Mouse (Mus musculus) liver, adult 2 months (tissue): ENCODE data around the gene Stox2. TPM values are rescaled to one million over a fixed set of nuclear protein-coding genes. Genes with fewer than 3 reads are reported as not detected.

Experiments used
- DNase-seq: peaks from one replicate; pipeline ENCODE4 v3.0.0-alpha.2; 2011; ENCODE audit warnings: low read depth, low spot score; ENCODE audit errors: extremely low read depth
- H3K27ac ChIP-seq: fragments of 200-500 bp; replicated peaks from 2 replicates; pipeline ENCODE4 v1.5.1; 2012; ENCODE audit warnings: low read depth, mild to moderate bottlenecking, control low read depth, inconsistent platforms, low read length; ENCODE audit not compliant: insufficient read depth
- H3K27me3 ChIP-seq: fragments of 200-500 bp; 2 replicates; pipeline ENCODE4 v1.6.1; 2012; ENCODE audit warnings: mild to moderate bottlenecking, moderate library complexity, low read length, inconsistent platforms; ENCODE audit not compliant: control insufficient read depth, insufficient read depth
- H3K36me3 ChIP-seq: fragments of 200-500 bp; 2 replicates; pipeline ENCODE4 v1.6.1; 2012; ENCODE audit warnings: low read length, inconsistent platforms; ENCODE audit not compliant: control insufficient read depth, insufficient read depth
- H3K4me1 ChIP-seq: fragments of 200-500 bp; 2 replicates; pipeline ENCODE4 v1.6.1; 2011; ENCODE audit warnings: low read length; ENCODE audit not compliant: control insufficient read depth, insufficient read depth
- H3K4me3 ChIP-seq: fragments of 200-500 bp; 2 replicates; pipeline ENCODE4 v1.5.1; 2011; ENCODE audit warnings: low read depth, mild to moderate bottlenecking, control low read depth, low read length, moderate library complexity; ENCODE audit not compliant: insufficient read depth
- H3K79me2 ChIP-seq: fragments of 200-500 bp; 2 replicates; pipeline ENCODE4 v1.6.1; 2012; ENCODE audit warnings: inconsistent platforms, mild to moderate bottlenecking, low read length, moderate library complexity; ENCODE audit not compliant: control insufficient read depth, insufficient read depth
- H3K9ac ChIP-seq: fragments of 200-500 bp; 2 replicates; pipeline ENCODE4 v1.6.1; 2012; ENCODE audit warnings: low read depth, mild to moderate bottlenecking, control low read depth, inconsistent platforms, low read length
- CTCF ChIP-seq: fragments of 200-500 bp; IDR thresholded peaks from 2 replicates; pipeline ENCODE4 v1.5.1; 2011; ENCODE audit warnings: low read depth, low read length, control low read depth
- POLR2A ChIP-seq: fragments of 200-500 bp; IDR thresholded peaks from 2 replicates; pipeline ENCODE4 v1.6.1; 2011; ENCODE audit warnings: low read length, control low read depth; ENCODE audit not compliant: insufficient read depth; ENCODE audit errors: extremely low read depth
- WGBS: fragments of 180-500 bp; shearing (Covaris S2); methylation state at CpG from one replicate; pipeline ENCODE4 v1.1.7; 2018; 5-methylcytosine and 5-hydroxymethylcytosine counted together
- polyA plus RNA-seq: library from polyadenylated mRNA; depleted of rRNA; stranded (reverse); fragments of >200 nt; gene quantifications from 2 replicates; pipeline ENCODE4 v1.2.3, GENCODE M21; 2012
- total RNA-seq: library from RNA; depleted of rRNA; stranded (reverse); fragments of >200 nt; gene quantifications from 2 replicates; pipeline ENCODE4 v1.2.3, GENCODE M21; 2014

Gene Stox2
- total and polyA plus RNA-seq, 2 experiments = 0.26 to 1.0 TPM

DNA sequence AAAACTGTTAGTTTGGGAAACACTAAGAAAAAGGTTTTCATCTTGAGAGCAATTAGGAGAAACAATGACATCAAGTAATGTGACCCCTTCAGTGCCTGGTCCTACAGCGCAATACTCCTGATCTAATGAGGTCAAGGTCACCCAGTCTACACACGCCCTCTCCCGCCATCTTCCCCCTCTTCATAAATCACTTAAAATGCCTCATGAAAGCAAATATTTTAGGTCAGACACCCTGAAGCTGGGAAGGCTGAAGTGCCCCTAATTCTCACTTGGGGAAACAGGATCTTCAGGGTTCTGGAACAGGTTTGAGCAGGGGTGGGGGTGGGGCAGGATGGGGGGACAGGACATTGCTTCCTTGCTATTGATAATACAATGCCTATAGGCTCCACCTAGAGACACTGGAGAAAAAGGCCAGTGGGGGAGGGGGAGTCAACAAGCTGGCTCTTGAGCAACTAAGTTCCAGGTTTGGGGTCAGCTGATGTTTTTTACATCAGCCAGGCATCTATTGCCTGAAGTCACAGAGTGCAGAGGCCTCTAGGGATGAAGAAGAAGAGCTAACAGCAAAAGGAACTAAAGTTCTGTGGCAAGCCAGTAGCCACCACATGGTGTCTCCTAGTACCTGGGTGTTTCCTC lies 107.4 kb downstream of the Stox2 start:
- H3K27me3 ChIP-seq = no peaks in the 10 kb centered on the region
- no peak overlapping the region for H3K4me3 ChIP-seq
- 72% methylated on average over 3 of the region's 3 CpGs for WGBS
- DNase-seq = no peak
- no peak for TF ChIP-seq POLR2A
- TF ChIP-seq CTCF = no peak
- no peak overlapping the region for H3K9ac ChIP-seq
- H3K79me2 ChIP-seq = no peaks in the 10 kb centered on the region; the same call in 1 of the 2 replicates
- no peaks in the 10 kb centered on the region for H3K4me1 ChIP-seq
- H3K27ac ChIP-seq = no peak overlapping the region
- no peaks in the 10 kb centered on the region for H3K36me3 ChIP-seq

DNA sequence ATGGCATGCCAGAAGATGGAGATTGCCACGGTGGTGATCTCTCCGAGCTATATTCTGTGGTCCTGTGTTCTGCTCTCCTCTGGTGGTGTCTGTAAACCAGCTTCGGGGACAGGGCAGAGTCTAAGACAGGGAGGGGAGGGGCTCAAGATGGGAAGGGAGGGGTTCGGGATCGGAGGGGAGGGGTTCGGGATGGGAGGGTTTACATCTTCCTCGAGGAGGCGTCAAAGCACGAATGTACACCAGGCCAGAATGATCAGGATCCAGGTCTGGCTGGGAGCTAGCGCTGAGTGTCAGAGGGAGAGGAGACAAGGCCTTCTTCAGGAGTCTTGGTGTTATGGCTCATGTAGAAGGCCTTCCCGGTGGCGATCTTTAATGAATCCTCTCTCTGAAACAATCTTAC lies 109.7 kb downstream of the Stox2 start:
- Histone ChIP-seq H3K27ac (no peak overlapping the region), H3K9ac (no peak overlapping the region), H3K36me3 (no peaks in the 10 kb centered on the region), H3K4me3 (no peak overlapping the region), H3K79me2 (no peaks in the 10 kb centered on the region; the same call in 1 of the 2 replicates), H3K4me1 (no peaks in the 10 kb centered on the region), H3K27me3 (no peaks in the 10 kb centered on the region)
- TF ChIP-seq CTCF = no peak
- TF ChIP-seq POLR2A = no peak
- DNase-seq = no peak
- 92% methylated on average over 12 of the region's 12 CpGs for WGBS

DNA sequence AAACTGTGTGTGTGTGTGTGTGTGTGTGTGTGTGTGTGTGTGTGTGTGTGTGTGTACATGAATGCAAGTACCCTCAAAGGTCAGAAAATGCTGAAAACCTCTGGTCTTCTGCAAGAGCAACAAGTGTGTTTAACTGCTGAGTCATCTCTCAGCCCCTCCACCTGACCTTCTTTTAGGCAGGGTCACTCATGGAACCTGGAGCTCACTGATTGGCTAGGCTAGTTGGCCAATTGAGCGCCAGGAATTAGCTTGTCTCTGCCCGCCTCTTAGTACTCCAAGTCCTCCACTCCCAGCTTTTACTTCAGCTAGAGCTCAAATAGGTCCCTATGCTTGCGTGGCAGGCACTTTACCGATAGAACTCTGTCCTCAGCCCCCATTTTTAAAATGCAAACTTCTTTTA lies 110.2 kb downstream of the Stox2 start:
- 97% methylated on average over 4 of the region's 4 CpGs for WGBS
- H3K27ac ChIP-seq = no peak overlapping the region
- H3K79me2 ChIP-seq = no peaks in the 10 kb centered on the region
- no peak overlapping the region for H3K4me3 ChIP-seq
- H3K4me1 ChIP-seq = no peaks in the 10 kb centered on the region
- no peak for DNase-seq
- no peak overlapping the region for H3K9ac ChIP-seq
- no peaks in the 10 kb centered on the region for H3K27me3 ChIP-seq
- H3K36me3 ChIP-seq = no peaks in the 10 kb centered on the region
- TF ChIP-seq POLR2A = no peak
- TF ChIP-seq CTCF = no peak

DNA sequence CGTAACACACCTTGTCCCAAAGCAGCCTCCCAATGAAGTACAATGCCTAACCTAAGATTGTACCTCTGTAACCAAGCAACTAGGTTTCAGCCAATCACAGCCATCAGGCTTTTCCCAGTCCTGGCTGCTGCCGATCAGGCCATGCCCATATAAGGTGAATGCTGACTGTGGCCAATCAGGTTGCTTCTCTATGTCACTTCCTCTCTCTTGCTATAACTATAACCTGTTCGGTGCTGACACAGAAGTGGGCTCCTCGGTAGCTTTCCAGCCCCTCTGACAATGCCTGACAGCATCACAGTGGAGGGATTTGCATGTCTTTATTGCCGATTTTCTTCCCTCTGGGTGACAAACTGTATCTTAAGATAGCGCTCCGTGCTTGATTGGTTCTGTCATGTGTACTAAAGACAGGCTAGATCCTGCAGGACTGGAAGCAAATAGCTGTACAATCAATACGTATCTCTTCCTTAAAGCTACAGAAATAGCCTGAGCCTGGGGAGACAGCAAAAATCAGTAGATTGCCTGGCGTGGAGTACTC lies 111.9 kb downstream of the Stox2 start:
- WGBS = 70% methylated on average over 9 of the region's 9 CpGs
- H3K27me3 ChIP-seq = no peaks in the 10 kb centered on the region
- H3K4me3 ChIP-seq = peak overlapping the region; percentile 20; the same call in 1 of the 2 replicates
- TF ChIP-seq CTCF (no peak), POLR2A (no peak)
- no peaks in the 10 kb centered on the region for H3K79me2 ChIP-seq
- DNase-seq = peak; percentile 39
- no peaks in the 10 kb centered on the region for H3K36me3 ChIP-seq
- H3K4me1 ChIP-seq = no peaks in the 10 kb centered on the region
- no peak overlapping the region for H3K27ac ChIP-seq
- H3K9ac ChIP-seq = no peak overlapping the region

DNA sequence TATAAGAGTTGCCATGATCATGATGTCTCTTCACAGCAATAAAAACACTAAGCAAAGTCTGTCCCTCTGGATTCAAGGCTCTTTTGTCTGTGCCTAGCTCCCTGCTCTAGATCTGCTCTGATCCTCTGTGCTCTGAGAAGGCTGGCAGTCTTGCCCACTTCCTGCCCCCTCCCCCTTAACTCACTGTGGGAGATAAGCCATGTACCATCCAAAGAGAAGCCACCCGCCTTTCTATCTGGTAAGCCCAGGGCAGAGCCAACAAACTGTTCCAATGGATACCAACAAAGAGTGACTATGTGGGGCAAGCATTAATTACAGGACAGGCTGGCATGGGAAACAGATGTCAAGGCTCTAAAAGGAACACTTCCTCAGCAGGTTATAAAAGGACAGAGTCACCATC lies 113.2 kb downstream of the Stox2 start:
- H3K36me3 ChIP-seq = no peaks in the 10 kb centered on the region
- H3K9ac ChIP-seq = no peak overlapping the region
- no peak for DNase-seq
- H3K79me2 ChIP-seq = no peaks in the 10 kb centered on the region
- H3K27me3 ChIP-seq = no peaks in the 10 kb centered on the region
- TF ChIP-seq CTCF (no peak), POLR2A (no peak)
- WGBS = 84% methylated on average over 1 of the region's 1 CpGs
- H3K27ac ChIP-seq = no peak overlapping the region
- no peak overlapping the region for H3K4me3 ChIP-seq
- H3K4me1 ChIP-seq = no peaks in the 10 kb centered on the region

DNA sequence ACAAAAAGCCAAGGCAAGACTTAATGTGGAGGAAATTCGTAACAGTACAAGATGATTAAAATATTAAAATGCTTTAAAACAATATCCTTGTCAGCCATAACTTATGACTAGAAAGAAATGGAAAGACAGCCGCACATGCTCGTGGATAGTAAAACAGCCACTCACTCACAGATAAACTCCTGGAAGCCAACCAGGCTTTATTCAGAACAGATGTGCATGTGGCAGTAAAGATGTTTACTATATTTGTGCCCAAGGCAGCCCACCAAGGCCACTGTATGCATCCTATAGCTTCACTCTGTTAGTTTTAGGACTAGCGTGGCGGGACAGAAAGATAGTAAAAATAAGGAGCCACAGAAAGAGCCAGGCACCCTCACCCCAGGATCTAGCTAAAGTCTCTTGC lies 115.2 kb downstream of the Stox2 start:
- Histone ChIP-seq H3K27me3 (no peaks in the 10 kb centered on the region), H3K9ac (no peak overlapping the region), H3K36me3 (no peaks in the 10 kb centered on the region), H3K27ac (no peak overlapping the region), H3K4me1 (no peaks in the 10 kb centered on the region), H3K79me2 (no peaks in the 10 kb centered on the region), H3K4me3 (no peak overlapping the region)
- DNase-seq = no peak
- TF ChIP-seq CTCF (no peak), POLR2A (no peak)
- WGBS = 92% methylated on average over 5 of the region's 5 CpGs
